Mouse (Mus musculus) MEL (cell line): ENCODE data around the gene Exoc5.

Experiments
- CTCF ChIP-seq, 3 experiments: IDR thresholded peaks in 2 of 3; conservative IDR thresholded peaks in 1 of 3; 2 replicates each; pipeline ENCODE4 v1.5.1; 2011 to 2012; ENCODE audit warnings: low read length in 3 of 3, low read depth in 2 of 3, mild to moderate bottlenecking in 2 of 3, improper control_type of control experiment in 1 of 3, inconsistent platforms in 1 of 3, mixed read lengths in 1 of 3, moderate library complexity in 1 of 3; ENCODE audit not compliant: control insufficient read depth in 1 of 3, insufficient read depth in 1 of 3, poor library complexity in 1 of 3, severe bottlenecking in 1 of 3
- GATA1 ChIP-seq: IDR thresholded peaks from 2 replicates; pipeline ENCODE4 v1.6.1; 2011; ENCODE audit warnings: low read depth, low read length, improper control_type of control experiment
- POLR2A ChIP-seq, 2 experiments: IDR thresholded peaks; 2 replicates each; pipeline ENCODE4 v1.6.1; 2011 to 2012; ENCODE audit warnings: low read length in 2 of 2, mild to moderate bottlenecking in 2 of 2, control low read depth in 1 of 2, improper control_type of control experiment in 1 of 2, low read depth in 1 of 2, moderate library complexity in 1 of 2; ENCODE audit not compliant: control insufficient read depth in 1 of 2, insufficient read depth in 1 of 2, poor library complexity in 1 of 2

- TF ChIP-seq CTCF (IDR thresholded peaks at IDR 0.05 in 2 of 3, conservative IDR thresholded peaks at IDR 0.05 in 1 of 3; ENCODE audit: control insufficient read depth in 1 of 3, insufficient read depth in 1 of 3, low read depth in 2 of 3, low read length in 3 of 3, poor library complexity in 1 of 3, severe bottlenecking in 1 of 3), result peak; percentile 11 to 47 (median 30); a peak in 4 of 6 replicates
- no peak for TF ChIP-seq GATA1
- no peak for TF ChIP-seq POLR2A (IDR thresholded peaks at IDR 0.05; ENCODE audit: control insufficient read depth in 1 of 2, insufficient read depth in 1 of 2, low read depth in 1 of 2, low read length in 2 of 2, poor library complexity in 1 of 2)
Observed at GRCm38 (mm10) chr14:48985673-48986072, 80.8 kb downstream of the Exoc5 start.
